Mouse (Mus musculus) fibroblast of lung, adult 2 months (primary cell): ENCODE results near the gene Cpd.
"Not testable (repeated sequence)": the region's sequence is repeated elsewhere in the genome, so short reads cannot be mapped to it uniquely, and the experiment has no call there.

Experiments used
- DNase-seq: peaks from one replicate; pipeline ENCODE4 v3.0.0-alpha.2; 2011; ENCODE audit warnings: low read depth

Gene Cpd

GRCm38 (mm10) chr11:76847354-76847753, 536 bp upstream of the Cpd start:
- DNase-seq: no peak

DNA sequence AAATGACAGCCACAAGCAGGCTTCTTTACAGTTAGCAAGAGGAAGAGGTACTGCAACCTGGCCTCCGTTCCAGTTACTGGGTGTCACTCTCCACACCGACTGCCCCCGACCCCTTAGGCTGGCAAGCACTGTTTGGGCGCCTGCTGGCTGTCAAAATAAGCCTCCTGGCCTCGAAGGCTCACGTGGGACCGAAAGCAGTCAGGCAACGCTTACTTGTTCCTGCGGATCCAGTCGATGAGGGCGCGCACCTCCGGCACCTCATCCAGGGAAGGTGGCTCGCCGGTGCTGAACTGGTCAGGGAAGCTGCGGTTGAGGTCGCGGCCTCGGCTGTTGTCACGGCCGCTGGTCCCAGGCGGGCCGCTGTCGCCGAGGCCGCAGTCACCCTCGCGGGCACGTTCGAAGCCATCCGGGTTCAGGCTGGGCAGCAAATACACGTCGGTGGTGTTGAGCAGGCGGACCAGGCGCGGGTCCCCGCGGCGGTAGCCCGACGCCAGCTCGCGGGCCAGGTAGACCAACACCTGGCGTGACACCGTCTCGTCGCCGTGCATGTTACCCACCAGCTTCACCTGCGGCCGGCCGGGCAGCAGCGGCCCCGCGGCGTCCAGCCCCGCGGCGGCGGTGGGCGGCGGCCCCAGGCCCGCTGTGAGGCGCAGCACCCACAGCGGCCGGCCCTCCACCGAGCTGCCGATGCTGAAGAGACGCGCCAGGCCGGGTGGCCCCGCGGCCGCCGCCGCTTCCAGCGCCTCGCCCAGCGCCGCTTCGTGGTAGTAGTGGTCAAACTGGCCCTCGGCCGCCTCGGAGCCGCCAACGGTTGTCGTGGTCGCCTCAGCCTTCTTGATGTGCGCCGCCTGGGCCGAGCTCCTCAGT, 574 bp downstream of the Cpd start:
- DNase-seq: no peak

- no peak for DNase-seq
Measured at GRCm38 (mm10) chr11:76845275-76845980, 1.4 kb downstream of the Cpd start.

- no peak for DNase-seq
Measured at GRCm38 (mm10) chr11:76838573-76838972, 8.2 kb downstream of the Cpd start.

GRCm38 (mm10) chr11:76836317-76836716, 10.5 kb downstream of the Cpd start:
- no peak for DNase-seq

DNA sequence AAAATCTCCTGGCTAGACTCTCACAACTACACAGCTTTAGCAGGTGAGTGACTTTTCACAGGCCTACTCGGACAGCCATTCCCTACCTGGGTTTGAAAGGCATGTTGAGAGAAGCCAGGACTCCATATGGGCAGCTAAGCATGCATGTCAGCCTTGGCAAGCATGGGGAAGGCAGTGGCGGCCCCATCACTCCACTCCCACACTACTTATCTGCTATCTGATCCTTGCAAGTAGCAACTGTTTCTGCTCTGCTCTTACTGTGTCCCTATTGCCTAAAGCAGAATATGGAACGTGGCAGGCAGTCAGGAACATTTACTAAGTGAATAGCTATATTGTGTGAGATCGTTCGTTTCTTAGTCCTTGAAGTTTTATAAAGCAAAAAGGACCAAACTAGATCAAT, 10.9 kb downstream of the Cpd start:
- no peak for DNase-seq

DNA sequence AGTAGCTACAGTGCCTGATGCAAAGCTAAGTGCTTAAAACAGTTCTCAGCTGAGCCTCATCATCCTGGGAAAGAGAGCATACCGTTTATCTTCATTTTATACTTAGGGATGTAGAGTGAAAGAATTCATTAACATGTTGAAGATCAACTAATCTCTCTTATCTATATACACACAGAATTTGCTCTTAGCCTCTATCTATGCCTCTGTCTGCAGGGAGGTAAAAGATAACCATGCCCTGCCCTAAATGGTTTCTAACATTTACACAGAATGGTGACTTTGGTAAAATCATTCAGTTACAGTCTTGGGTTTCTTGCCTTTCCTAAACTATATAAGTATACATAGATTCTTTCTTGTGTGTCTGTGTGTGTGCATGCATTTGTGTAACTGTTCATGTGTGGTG, 12.2 kb downstream of the Cpd start:
- no peak for DNase-seq

- DNase-seq: no peak
Measured at GRCm38 (mm10) chr11:76824885-76825265, 21.9 kb downstream of the Cpd start.

DNA sequence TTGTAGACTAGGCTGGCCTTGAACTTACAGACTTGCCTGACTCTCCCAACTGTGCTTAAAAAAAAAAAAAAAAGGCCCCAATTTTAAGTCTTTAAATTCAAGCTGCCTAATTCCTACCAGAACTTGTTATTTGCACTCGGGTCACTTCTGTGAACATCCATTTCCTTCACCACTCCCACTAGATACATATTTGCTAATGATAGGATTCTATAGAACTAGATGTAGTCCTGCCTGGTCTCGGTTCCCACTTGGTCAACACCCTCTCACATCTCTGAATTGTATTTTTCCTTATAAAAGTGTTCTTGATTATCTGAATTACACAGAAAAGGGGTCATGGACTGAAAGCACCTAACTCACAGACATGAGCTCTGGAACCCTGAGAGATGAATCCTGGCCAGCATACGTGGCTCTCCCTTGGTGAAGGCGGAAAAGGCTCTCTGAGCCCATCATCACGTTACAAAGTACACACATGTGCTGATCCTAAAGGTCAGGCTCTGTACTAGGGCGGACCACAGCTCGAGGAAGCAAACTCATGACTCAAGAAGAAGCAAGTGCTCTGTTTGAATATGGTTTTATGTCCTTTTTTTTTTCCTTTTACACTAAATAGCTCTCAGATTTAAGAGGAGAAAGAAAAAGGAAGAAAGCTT, 22.5 kb downstream of the Cpd start:
- DNase-seq: no peak

DNA sequence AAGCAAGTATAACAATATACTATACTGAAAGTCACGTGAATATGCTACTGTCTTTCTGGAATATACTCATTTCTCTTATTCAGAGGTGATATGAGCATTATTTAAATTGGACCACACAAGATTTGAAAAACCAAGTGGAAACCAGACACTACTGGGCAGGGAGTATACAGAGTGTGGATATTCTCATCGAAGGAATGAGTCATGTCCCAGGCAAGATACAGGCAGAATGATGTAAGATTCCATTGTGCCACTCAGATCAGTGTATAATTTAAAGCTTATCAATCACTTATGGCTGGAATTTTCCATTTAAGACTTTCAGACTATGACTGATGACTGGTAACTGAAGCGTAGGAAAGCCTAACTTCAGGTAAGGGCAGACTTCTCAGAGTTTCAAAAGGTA, 23.2 kb downstream of the Cpd start:
- DNase-seq: no peak

- no peak for DNase-seq
Measured at GRCm38 (mm10) chr11:76821353-76821752, 25.5 kb downstream of the Cpd start.

GRCm38 (mm10) chr11:76817664-76818063, 29.2 kb downstream of the Cpd start:
- no peak for DNase-seq

GRCm38 (mm10) chr11:76810706-76811495, 35.9 kb downstream of the Cpd start:
- DNase-seq: no peak

DNA sequence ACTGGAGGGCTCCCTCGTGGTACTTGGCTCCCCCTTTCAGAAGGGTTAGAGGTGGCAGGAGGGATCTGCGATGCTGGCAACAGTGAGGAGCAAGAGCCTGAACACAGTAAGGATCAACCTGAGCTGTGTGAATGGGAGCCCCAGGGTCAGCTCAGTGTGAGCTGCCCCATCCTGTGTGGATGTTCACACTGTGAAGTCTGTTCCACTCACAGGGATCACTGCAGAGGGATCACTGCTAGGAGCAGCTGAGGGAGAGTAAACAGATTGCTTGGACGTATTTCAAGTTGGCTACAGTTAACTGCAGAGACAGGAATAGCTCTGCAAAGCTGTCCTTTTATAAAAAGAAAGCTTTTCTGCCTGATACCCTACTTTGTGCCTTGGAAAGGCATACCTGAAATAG, 37.4 kb downstream of the Cpd start:
- no peak for DNase-seq

- no peak for DNase-seq
Measured at GRCm38 (mm10) chr11:76808550-76808949, 38.3 kb downstream of the Cpd start.

DNA sequence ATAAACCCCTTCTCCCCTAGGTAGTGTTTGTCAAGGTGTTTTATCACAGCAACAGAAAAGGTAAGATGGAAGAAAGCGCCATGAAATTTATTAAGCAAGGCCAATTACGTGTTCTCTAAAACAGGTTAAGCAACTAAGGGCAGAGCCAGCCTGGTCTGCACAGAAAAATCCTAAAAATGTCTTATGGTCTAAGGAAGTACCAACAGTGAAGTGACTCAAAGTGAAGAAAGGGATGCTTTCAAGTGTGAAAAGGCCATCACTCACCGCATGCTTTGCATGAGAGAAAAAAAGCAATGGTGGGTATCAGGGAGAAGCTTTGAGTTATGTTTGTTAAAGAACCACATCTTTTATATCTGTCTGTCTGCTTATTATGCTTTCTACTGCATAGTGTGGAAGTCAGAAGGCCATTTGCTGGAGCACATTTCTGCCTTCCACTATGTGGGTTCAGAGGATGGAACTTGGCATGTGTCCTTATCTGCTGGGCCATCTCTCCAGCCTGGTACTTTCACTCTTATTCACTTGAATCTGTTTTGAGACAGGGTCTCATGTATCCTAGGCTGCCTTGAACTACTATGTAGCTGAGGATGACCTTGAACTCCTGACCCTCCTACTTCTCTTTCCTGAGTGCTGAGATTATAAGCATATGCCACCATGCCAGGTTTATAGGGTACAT, 39.7 kb downstream of the Cpd start:
- DNase-seq: no peak

- DNase-seq: no peak
Measured at GRCm38 (mm10) chr11:76806026-76806425, 40.8 kb downstream of the Cpd start.

GRCm38 (mm10) chr11:76805072-76805471, 41.7 kb downstream of the Cpd start:
- not testable (repeated sequence) for DNase-seq

- no peak for DNase-seq
Measured at GRCm38 (mm10) chr11:76803266-76803665, 43.6 kb downstream of the Cpd start.

- no peak for DNase-seq
Measured at GRCm38 (mm10) chr11:76797236-76797635, 49.6 kb downstream of the Cpd start.

GRCm38 (mm10) chr11:76795326-76795725, 51.5 kb downstream of the Cpd start:
- no peak for DNase-seq

DNA sequence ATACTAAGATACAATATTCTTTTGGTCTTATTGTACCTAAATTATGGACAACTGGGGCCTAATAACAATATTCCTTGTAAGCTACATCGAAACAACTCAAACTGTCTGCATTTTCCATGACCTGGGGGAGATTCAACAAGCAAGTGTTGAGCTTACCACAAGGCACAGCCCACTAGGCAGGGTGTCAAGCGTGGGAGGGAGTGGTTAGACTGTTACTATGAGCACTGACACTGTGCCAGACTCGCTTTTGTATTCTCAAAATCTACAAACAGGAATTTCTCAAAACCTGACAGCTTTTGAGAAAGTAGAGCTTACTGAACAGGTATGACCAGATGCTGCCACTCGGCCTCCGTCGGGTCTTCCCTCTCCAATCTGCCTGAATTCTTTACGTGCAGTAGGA, 55.5 kb downstream of the Cpd start:
- no peak for DNase-seq
